Mouse (Mus musculus): ENCODE measurements around the gene Etv6. TPM values are rescaled to one million over a fixed set of nuclear protein-coding genes. Genes with fewer than 3 reads are reported as not detected.

Gene Etv6
- polyA plus RNA-seq, 1 experiment from 2014 or later: 12.1 TPM

- DNase-seq (ENCODE audit: low spot score): no peak
- WGBS: 93% methylated on average over 8 of the region's 8 CpGs
- Histone ChIP-seq H3K36me3 (peaks cover 64% of the 10 kb centered on the region), H3K4me3 (no peak overlapping the region), H3K9me3 (no peaks in the 10 kb centered on the region), H3K27ac (no peak overlapping the region), H3K27me3 (ENCODE audit: insufficient read depth, poor library complexity, severe bottlenecking) (no peaks in the 10 kb centered on the region), H3K4me1 (replicated peaks) (no peaks in the 10 kb centered on the region)
These were observed 216.7 kb downstream of the Etv6 start for GRCm38 (mm10) chr6:134252081-134252755.

GRCm38 (mm10) chr6:134256369-134256768, 220.9 kb downstream of the Etv6 start:
- no peak for DNase-seq (ENCODE audit: low spot score)
- WGBS: 90% methylated on average over 3 of the region's 3 CpGs
- peaks cover 61% of the 10 kb centered on the region for H3K36me3 ChIP-seq
- H3K27me3 ChIP-seq (ENCODE audit: insufficient read depth, poor library complexity, severe bottlenecking): no peaks in the 10 kb centered on the region
- H3K4me3 ChIP-seq: no peak overlapping the region
- H3K9me3 ChIP-seq: peaks cover 10% of the 10 kb centered on the region; the same call in 1 of the 2 replicates
- H3K4me1 ChIP-seq (replicated peaks): no peaks in the 10 kb centered on the region
- H3K27ac ChIP-seq: no peak overlapping the region

DNA sequence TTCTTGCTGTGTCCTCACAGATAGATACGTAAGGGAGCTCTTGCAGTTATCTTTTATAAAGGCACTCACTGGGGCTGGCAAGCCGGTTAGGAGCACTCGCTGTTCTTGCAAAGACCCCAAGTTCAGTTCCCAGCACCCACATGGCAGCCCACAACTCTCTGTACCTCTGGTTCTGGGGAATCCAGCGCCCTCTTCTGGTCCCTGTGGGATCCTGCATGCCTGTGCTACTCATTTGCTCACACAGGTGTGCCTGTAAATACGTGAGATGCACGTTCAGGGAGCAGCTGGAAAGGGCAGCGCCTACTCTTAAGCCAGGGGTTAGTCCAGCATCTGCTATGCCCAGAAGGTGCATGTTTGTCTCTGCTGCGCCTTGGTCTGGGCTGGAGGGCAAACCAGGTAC, 224.4 kb downstream of the Etv6 start:
- Histone ChIP-seq H3K36me3 (peaks cover 81% of the 10 kb centered on the region), H3K27ac (no peak overlapping the region), H3K4me1 (replicated peaks) (no peaks in the 10 kb centered on the region), H3K9me3 (peaks cover 14% of the 10 kb centered on the region; the same call in 1 of the 2 replicates), H3K27me3 (ENCODE audit: insufficient read depth, poor library complexity, severe bottlenecking) (no peaks in the 10 kb centered on the region), H3K4me3 (no peak overlapping the region)
- DNase-seq (ENCODE audit: low spot score): no peak
- 91% methylated on average over 8 of the region's 8 CpGs for WGBS

DNA sequence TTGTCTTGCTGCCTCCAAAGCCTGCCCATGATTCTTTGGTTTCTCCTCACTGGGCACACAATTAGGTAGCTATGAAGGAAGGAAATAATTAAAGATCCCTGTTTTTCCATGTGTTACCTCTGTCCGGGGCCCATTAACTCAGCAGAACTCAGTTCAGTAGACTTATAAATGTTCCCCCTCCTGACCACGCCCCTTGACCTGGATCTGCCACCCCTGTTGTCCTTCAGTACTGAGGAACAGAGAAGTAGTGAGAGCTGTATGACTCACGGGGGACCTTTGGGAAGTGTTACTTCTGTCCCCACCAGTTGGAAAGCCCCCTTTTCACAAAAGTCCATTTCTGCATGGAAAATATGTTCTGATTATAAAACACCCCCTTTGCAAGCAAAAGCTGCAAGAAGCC, 226.4 kb downstream of the Etv6 start:
- no peak overlapping the region for H3K27ac ChIP-seq
- peaks cover 86% of the 10 kb centered on the region for H3K36me3 ChIP-seq
- no peak for DNase-seq (ENCODE audit: low spot score)
- no peaks in the 10 kb centered on the region for H3K4me1 ChIP-seq (replicated peaks)
- H3K4me3 ChIP-seq: no peak overlapping the region
- WGBS: 80% methylated on average over 3 of the region's 3 CpGs
- peaks cover 15% of the 10 kb centered on the region; the same call in 1 of the 2 replicates for H3K9me3 ChIP-seq
- H3K27me3 ChIP-seq (ENCODE audit: insufficient read depth, poor library complexity, severe bottlenecking): no peaks in the 10 kb centered on the region

DNA sequence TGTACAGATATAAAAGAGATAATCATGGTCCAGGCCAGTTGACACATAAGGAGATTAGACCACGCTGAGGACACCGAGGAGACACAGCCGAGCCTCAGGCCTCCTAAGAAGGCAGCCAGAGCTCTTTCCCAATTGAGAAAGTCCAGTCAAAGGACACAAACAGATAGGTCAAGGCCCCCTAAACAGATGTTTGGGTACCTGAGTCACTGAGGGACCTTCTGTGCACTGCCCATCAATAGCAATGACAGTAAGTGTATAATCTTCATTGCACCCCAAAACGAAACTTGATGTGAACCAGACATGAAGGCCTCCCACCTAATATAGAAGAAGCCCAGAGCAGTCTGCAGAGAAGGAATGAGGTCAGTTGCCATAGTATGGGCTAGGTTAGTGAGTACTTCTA, 226.9 kb downstream of the Etv6 start:
- H3K27ac ChIP-seq: no peak overlapping the region
- 96% methylated on average over 4 of the region's 4 CpGs for WGBS
- H3K4me3 ChIP-seq: no peak overlapping the region
- H3K36me3 ChIP-seq: peaks cover 87% of the 10 kb centered on the region
- no peaks in the 10 kb centered on the region for H3K27me3 ChIP-seq (ENCODE audit: insufficient read depth, poor library complexity, severe bottlenecking)
- peaks cover 15% of the 10 kb centered on the region; the same call in 1 of the 2 replicates for H3K9me3 ChIP-seq
- no peak for DNase-seq (ENCODE audit: low spot score)
- no peaks in the 10 kb centered on the region for H3K4me1 ChIP-seq (replicated peaks)

DNA sequence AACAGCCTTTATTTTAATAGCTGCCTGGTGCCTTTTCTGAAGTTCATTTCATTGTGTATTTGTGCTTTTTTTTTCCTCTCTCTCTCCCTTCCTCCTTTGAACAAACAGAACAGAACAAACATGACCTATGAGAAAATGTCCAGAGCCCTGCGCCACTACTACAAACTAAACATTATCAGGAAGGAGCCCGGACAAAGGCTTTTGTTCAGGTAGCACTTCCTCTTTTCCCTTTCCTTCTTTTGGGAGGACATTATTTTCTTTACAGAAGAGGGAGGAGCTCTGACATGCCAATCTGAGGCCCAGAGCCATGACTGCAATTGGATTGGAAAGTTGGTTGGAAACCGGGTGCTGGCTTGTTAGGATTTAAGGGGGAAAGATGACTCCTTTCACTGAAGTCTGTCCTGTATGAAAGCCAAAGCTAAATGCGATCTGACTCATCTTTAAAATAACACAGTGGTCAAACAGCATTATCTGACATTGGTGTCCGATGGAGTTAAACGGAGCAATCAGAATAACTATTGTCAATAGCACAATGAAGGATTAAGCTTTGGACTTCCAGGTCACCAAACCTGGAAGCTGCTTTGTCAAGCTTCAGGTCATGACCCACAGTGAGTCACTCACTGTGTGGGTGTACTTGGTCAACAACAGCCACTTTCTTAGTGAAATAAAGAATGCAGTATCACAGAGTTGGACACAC, 227.6 kb downstream of the Etv6 start:
- WGBS: 75% methylated on average over 6 of the region's 6 CpGs
- Histone ChIP-seq H3K27me3 (ENCODE audit: insufficient read depth, poor library complexity, severe bottlenecking) (no peaks in the 10 kb centered on the region), H3K4me3 (no peak overlapping the region), H3K27ac (no peak overlapping the region), H3K9me3 (peaks cover 15% of the 10 kb centered on the region; the same call in 1 of the 2 replicates), H3K4me1 (replicated peaks) (no peaks in the 10 kb centered on the region), H3K36me3 (peaks cover 87% of the 10 kb centered on the region)
- DNase-seq (ENCODE audit: low spot score): no peak

DNA sequence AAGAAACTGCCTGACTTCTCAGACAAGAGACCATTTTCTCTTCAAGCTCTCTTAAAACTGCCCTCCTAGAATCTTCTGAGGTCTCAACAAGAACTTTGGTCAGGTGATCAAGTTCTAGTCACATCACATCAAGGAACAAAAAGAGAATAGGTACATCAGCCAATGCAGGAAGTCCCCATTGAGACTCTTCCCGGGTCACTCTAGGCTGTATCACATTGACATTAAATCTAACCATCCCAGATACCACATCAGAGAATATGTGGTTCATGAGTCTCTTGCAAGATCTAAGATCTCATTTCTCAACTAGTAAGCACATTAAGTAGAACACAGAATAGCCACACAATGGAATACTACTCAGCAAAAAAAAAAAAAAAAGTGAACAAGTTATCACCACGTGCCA, 238.4 kb downstream of the Etv6 start:
- 85% methylated on average over 2 of the region's 2 CpGs for WGBS
- no peaks in the 10 kb centered on the region for H3K4me1 ChIP-seq (replicated peaks)
- H3K9me3 ChIP-seq: no peaks in the 10 kb centered on the region
- peaks cover 15% of the 10 kb centered on the region; the same call in 1 of the 2 replicates for H3K36me3 ChIP-seq
- H3K4me3 ChIP-seq: no peak overlapping the region
- H3K27ac ChIP-seq: no peak overlapping the region
- DNase-seq (ENCODE audit: low spot score): no peak
- no peaks in the 10 kb centered on the region for H3K27me3 ChIP-seq (ENCODE audit: insufficient read depth, poor library complexity, severe bottlenecking)

DNA sequence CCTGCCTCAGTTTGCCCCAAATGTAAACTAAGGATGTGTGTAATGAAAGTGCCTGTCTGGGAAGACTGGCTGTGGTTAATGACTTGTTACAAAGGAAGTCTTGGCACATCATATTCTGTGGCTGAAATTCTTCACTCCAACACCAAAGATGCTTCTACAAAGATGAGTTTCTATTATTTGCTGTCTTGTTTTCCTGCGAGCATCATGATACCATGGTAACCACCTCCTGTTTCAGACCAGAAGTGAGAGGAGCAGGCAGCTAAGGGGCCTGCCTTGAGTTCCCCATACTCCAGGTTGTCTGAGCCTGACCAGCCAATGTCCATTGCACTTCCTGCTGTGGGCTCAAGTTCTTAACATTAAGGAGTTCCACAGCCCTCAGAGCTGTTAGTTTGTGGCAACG, 241.5 kb downstream of the Etv6 start:
- Histone ChIP-seq H3K27me3 (ENCODE audit: insufficient read depth, poor library complexity, severe bottlenecking) (no peaks in the 10 kb centered on the region), H3K4me3 (no peak overlapping the region), H3K9me3 (no peaks in the 10 kb centered on the region), H3K27ac (no peak overlapping the region), H3K4me1 (replicated peaks) (no peaks in the 10 kb centered on the region), H3K36me3 (peaks cover 6% of the 10 kb centered on the region; the same call in 1 of the 2 replicates)
- no peak for DNase-seq (ENCODE audit: low spot score)
- WGBS: 90% methylated on average over 2 of the region's 2 CpGs

DNA sequence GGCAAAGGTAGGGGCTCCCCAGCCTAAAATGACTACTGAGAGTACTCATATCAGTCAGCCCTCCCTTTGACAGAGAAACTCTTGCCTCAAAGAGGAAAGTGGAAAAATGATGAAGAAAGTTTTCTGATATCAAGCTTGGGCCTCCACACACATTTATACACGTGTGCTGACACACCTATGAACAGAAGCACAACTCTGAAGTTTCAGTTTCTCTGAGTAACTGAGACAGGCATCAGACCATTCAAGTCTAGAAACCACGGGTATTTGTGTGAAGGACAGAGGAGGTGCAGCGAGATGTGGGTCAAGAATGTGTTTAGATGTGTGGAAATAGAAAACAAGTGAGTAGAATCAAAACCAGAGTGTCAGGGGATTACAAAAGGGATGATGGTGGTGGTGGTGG, 246.6 kb downstream of the Etv6 start:
- Histone ChIP-seq H3K9me3 (no peaks in the 10 kb centered on the region), H3K4me3 (no peak overlapping the region), H3K36me3 (no peaks in the 10 kb centered on the region), H3K4me1 (replicated peaks) (no peaks in the 10 kb centered on the region), H3K27me3 (ENCODE audit: insufficient read depth, poor library complexity, severe bottlenecking) (no peaks in the 10 kb centered on the region), H3K27ac (no peak overlapping the region)
- WGBS: 81% methylated on average over 3 of the region's 3 CpGs
- DNase-seq (ENCODE audit: low spot score): no peak

GRCm38 (mm10) chr6:134291823-134292222, 256.3 kb downstream of the Etv6 start:
- WGBS: 82% methylated on average over 3 of the region's 3 CpGs
- Histone ChIP-seq H3K27me3 (ENCODE audit: insufficient read depth, poor library complexity, severe bottlenecking) (no peaks in the 10 kb centered on the region), H3K27ac (no peak overlapping the region), H3K36me3 (no peaks in the 10 kb centered on the region), H3K4me1 (replicated peaks) (peaks cover 6% of the 10 kb centered on the region), H3K4me3 (no peak overlapping the region), H3K9me3 (no peaks in the 10 kb centered on the region)
- no peak for DNase-seq (ENCODE audit: low spot score)

DNA sequence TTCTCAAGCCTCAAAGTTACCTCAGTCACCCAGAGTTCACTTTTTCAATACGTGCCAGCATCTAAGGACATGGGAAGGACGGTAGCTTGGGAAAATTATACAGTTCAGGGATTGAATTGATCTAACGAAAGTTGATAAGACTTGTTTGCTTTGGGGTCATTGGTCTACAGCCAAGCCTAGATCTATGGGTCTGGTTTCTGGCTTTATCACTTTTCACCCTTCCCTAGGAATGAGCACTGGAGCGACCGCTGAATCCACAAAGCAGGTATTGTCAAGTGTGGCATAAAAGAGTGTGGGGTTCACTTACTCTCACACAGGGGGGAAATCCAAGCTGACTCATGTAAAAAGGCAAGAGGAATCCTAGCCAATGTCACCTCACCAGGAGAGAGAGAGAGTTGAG, 256.9 kb downstream of the Etv6 start:
- no peaks in the 10 kb centered on the region for H3K27me3 ChIP-seq (ENCODE audit: insufficient read depth, poor library complexity, severe bottlenecking)
- 93% methylated on average over 5 of the region's 5 CpGs for WGBS
- no peak overlapping the region for H3K4me3 ChIP-seq
- H3K9me3 ChIP-seq: no peaks in the 10 kb centered on the region
- no peak for DNase-seq (ENCODE audit: low spot score)
- peaks cover 6% of the 10 kb centered on the region for H3K4me1 ChIP-seq (replicated peaks)
- no peaks in the 10 kb centered on the region for H3K36me3 ChIP-seq
- no peak overlapping the region for H3K27ac ChIP-seq

GRCm38 (mm10) chr6:134293615-134294508, 258.4 kb downstream of the Etv6 start:
- Histone ChIP-seq H3K4me3 (no peak overlapping the region), H3K27me3 (ENCODE audit: insufficient read depth, poor library complexity, severe bottlenecking) (no peaks in the 10 kb centered on the region), H3K27ac (no peak overlapping the region), H3K36me3 (no peaks in the 10 kb centered on the region), H3K9me3 (no peaks in the 10 kb centered on the region), H3K4me1 (replicated peaks) (peaks cover 6% of the 10 kb centered on the region)
- no peak for DNase-seq (ENCODE audit: low spot score)
- 55% methylated on average over 9 of the region's 9 CpGs for WGBS
